Comparison of ENCODE assay signal across 8 mouse cellular contexts in the genomic region with DNA sequence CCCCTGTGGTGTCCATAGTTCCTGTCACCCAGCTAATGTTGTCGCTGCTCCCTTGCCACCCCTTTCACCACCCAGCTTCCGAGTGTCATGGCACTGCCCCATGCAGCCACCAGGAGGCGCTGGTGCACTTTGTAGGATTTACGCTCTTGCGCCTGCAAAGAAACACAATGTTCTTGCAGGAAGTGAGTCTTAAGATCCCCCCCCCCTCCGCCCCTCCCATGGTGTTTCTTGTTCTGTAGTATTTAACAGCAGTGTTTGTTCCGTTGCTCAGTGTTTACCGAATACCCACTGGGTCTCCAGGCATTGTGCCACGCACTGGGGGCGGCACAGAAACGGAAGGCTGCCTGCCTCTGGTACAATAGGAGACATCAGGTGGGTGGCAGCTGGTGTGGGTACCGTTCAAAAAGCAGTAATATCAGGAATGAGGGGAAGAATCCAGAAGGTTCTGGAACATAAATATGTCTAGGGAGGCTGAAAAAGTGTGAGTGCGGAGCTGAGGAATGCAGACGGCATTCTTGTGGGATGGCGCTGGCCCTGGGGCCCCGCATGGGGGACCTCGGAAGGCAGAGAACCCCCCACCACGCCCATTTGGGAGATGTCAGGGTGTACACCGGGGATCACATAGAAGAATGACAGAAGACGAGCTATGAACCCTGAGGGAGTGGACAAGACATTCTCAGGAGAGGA. TPM values are rescaled to one million over a fixed set of nuclear protein-coding genes. Genes with fewer than 3 reads are reported as not detected.
A peak's percentile ranks its signal among the peaks of the same experiment; 100 is the strongest.
DNase-seq lines count a peak whose midpoint lies in the region; ATAC-seq and TF ChIP-seq lines count a peak whose summit lies in the region.

No protein-coding gene starts in this region.

- peaks cover 24% of the 10 kb centered on the region for H3K4me1 ChIP-seq in embryonic facial prominence, embryonic 13.5 days
- H3K4me1 ChIP-seq in limb, embryonic 12.5 days (replicated peaks): peaks cover 18% of the 10 kb centered on the region
- H3K4me1 ChIP-seq in midbrain, embryonic 16.5 days (ENCODE audit: control insufficient read depth, insufficient read depth, low read length): peaks cover 11% of the 10 kb centered on the region; the same call in 1 of the 2 replicates
- H3K4me1 ChIP-seq in spleen, adult 2 months (ENCODE audit: control insufficient read depth, insufficient read depth, insufficient read length): no peaks in the 10 kb centered on the region

- peak overlapping the region; percentile 26 for H3K4me3 ChIP-seq in embryonic facial prominence, embryonic 13.5 days
- H3K4me3 ChIP-seq in limb, embryonic 12.5 days (replicated peaks): 0 out of 2 replicates have a peak overlapping the region, but pooled peaks have one; percentile 15
- H3K4me3 ChIP-seq in midbrain, embryonic 16.5 days (ENCODE audit: low read depth, low read length): no peak overlapping the region; the same call in 1 of the 2 replicates
- no peak overlapping the region; the same call in 1 of the 2 replicates for H3K4me3 ChIP-seq in spleen, adult 2 months (ENCODE audit: extremely low read depth, insufficient read depth, insufficient read length)

- no peaks in the 10 kb centered on the region for H3K27me3 ChIP-seq in embryonic facial prominence, embryonic 13.5 days
- no peaks in the 10 kb centered on the region for H3K27me3 ChIP-seq in limb, embryonic 12.5 days
- no peaks in the 10 kb centered on the region for H3K27me3 ChIP-seq in midbrain, embryonic 16.5 days (ENCODE audit: control insufficient read depth, insufficient read depth, low read depth, low read length)
- H3K27me3 ChIP-seq in spleen, adult 2 months (ENCODE audit: control insufficient read depth, insufficient read depth, low read length): no peaks in the 10 kb centered on the region

- peak; percentile 87 for DNase-seq in 3T3-L1 (ENCODE audit: low read depth, low spot score)
- DNase-seq in adrenal gland, postnatal 25 days: peak; percentile 85
- DNase-seq in heart, adult 8-10 months (ENCODE audit: low spot score): peak; percentile 83
- peak; percentile 60 to 83 for DNase-seq in kidney, adult 8-10 months
- peak; percentile 66 to 79 for DNase-seq in spleen, adult 2 months (ENCODE audit: low read depth in 1 of 2, low spot score in 2 of 2)

- peak; percentile 39; the same call in 1 of the 2 replicates for ATAC-seq in embryonic facial prominence, embryonic 13.5 days (ENCODE audit: insufficient number of reproducible peaks, insufficient read depth, low FRiP score, low TSS enrichment, low read depth)
- peak; percentile 37; the same call in 1 of the 2 replicates for ATAC-seq in limb, embryonic 12.5 days (ENCODE audit: insufficient number of reproducible peaks, insufficient read depth, low FRiP score, low TSS enrichment, low read depth)
- ATAC-seq in midbrain, embryonic 16.5 days: peak; percentile 49; the same call in 1 of the 2 replicates

- peak; percentile 99 for TF ChIP-seq CTCF in spleen, adult 2 months (IDR thresholded peaks at IDR 0.05; ENCODE audit: extremely low read depth, insufficient read depth, insufficient read length, insufficient replicate concordance)

- no peaks in the 10 kb centered on the region for H3K9me3 ChIP-seq in embryonic facial prominence, embryonic 13.5 days
- H3K9me3 ChIP-seq in limb, embryonic 12.5 days: no peaks in the 10 kb centered on the region
- no peaks in the 10 kb centered on the region for H3K9me3 ChIP-seq in midbrain, embryonic 16.5 days (replicated peaks; ENCODE audit: control insufficient read depth, low read length, poor library complexity, severe bottlenecking)

- WGBS in embryonic facial prominence, embryonic 13.5 days: 21% methylated on average over 20 of the region's 20 CpGs
- WGBS in limb, embryonic 12.5 days: 38% methylated on average over 20 of the region's 20 CpGs
- WGBS in midbrain, embryonic 16.5 days: 35% methylated on average over 20 of the region's 20 CpGs
- WGBS in spleen, adult 2 months: 24% methylated on average over 20 of the region's 20 CpGs

- H3K4me2 ChIP-seq in embryonic facial prominence, embryonic 13.5 days: peak overlapping the region; percentile 58
- peak overlapping the region; percentile 47 for H3K4me2 ChIP-seq in limb, embryonic 12.5 days
- peak overlapping the region; percentile 44 for H3K4me2 ChIP-seq in midbrain, embryonic 16.5 days (ENCODE audit: low read length)

- peak overlapping the region; percentile 76 for H3K27ac ChIP-seq in embryonic facial prominence, embryonic 13.5 days
- H3K27ac ChIP-seq in limb, embryonic 12.5 days: no peak overlapping the region
- H3K27ac ChIP-seq in midbrain, embryonic 16.5 days (ENCODE audit: low read length): no peak overlapping the region
- no peak overlapping the region for H3K27ac ChIP-seq in spleen, adult 2 months (ENCODE audit: insufficient read depth, low read length)

- no peak overlapping the region for H3K9ac ChIP-seq in embryonic facial prominence, embryonic 13.5 days
- no peak overlapping the region for H3K9ac ChIP-seq in limb, embryonic 12.5 days (replicated peaks)
- peak overlapping the region; percentile 57; the same call in 1 of the 2 replicates for H3K9ac ChIP-seq in midbrain, embryonic 16.5 days (ENCODE audit: low read depth, low read length)

- TF ChIP-seq POLR2A in spleen, adult 2 months (IDR thresholded peaks at IDR 0.05; ENCODE audit: low read depth, low read length): no peak

- H3K36me3 ChIP-seq in embryonic facial prominence, embryonic 13.5 days: no peaks in the 10 kb centered on the region
- H3K36me3 ChIP-seq in limb, embryonic 12.5 days: no peaks in the 10 kb centered on the region
- H3K36me3 ChIP-seq in midbrain, embryonic 16.5 days (ENCODE audit: control insufficient read depth, insufficient read depth, low read length): no peaks in the 10 kb centered on the region
- no peaks in the 10 kb centered on the region for H3K36me3 ChIP-seq in spleen, adult 2 months (ENCODE audit: control insufficient read depth, insufficient read depth, low read length)

RNA-seq across cellular contexts. Expression of gene Zfp664, which starts 37.6 kb away (rescaled TPM):
- 50.1 and 52.9 TPM in 2 replicates for total RNA-seq in adrenal gland, postnatal 25 days (2021)
- polyA plus RNA-seq in embryonic facial prominence, embryonic 13.5 days (2015; fragmentation: Nextera tagmentation; extraction: Ambion mirVana): 107 and 113 TPM in 2 replicates
- 10 to 100 TPM; 31.1 to 38.4 (median 35.6) TPM for total RNA-seq in heart, adult 8-10 months (2022)
- polyA plus RNA-seq in limb, embryonic 12.5 days (2016; fragmentation: Nextera tagmentation; extraction: Ambion mirVana): 118 and 125 TPM in 2 replicates
- polyA plus RNA-seq in midbrain, embryonic 16.5 days (2015; fragmentation: Nextera tagmentation; extraction: Ambion mirVana): 68.9 and 87.1 TPM in 2 replicates
- polyA plus RNA-seq in spleen, adult 2 months (2012; rRNA removed): 7.9 and 10.1 TPM in 2 replicates

RNA-seq across cellular contexts. Expression of gene Ccdc92, which starts 37.9 kb away (rescaled TPM):
- total RNA-seq in adrenal gland, postnatal 25 days (2021): 5.2 TPM in 2 replicates
- 7.1 and 8.7 TPM in 2 replicates for polyA plus RNA-seq in embryonic facial prominence, embryonic 13.5 days (2015; fragmentation: Nextera tagmentation; extraction: Ambion mirVana)
- 1 to 10 TPM; 1.4 to 2.0 (median 1.6) TPM for total RNA-seq in heart, adult 8-10 months (2022)
- 7.9 and 8.2 TPM in 2 replicates for polyA plus RNA-seq in limb, embryonic 12.5 days (2016; fragmentation: Nextera tagmentation; extraction: Ambion mirVana)
- 43.0 and 43.3 TPM in 2 replicates for polyA plus RNA-seq in midbrain, embryonic 16.5 days (2015; fragmentation: Nextera tagmentation; extraction: Ambion mirVana)
- 4.9 and 6.0 TPM in 2 replicates for polyA plus RNA-seq in spleen, adult 2 months (2012; rRNA removed)

Comparison
In these comparisons a context has a peak if more than half of its experiments do, and no peak if none do; other contexts are left out.
1. H3K4me3 ChIP-seq: peak in embryonic facial prominence, embryonic 13.5 days (single experiment) and limb, embryonic 12.5 days (single experiment); none in midbrain, embryonic 16.5 days (single experiment) and spleen, adult 2 months (single experiment).
2. Peak in every context shown above with its lines, with median percentiles within 50 percentile points of each other: DNase-seq, ATAC-seq and H3K4me2 ChIP-seq.